Mouse (Mus musculus): ENCODE results near the gene Ddt.
"Not testable (repeated sequence)": the region's sequence is repeated elsewhere in the genome, so short reads cannot be mapped to it uniquely, and the experiment has no call there.

Ddt gene

DNA sequence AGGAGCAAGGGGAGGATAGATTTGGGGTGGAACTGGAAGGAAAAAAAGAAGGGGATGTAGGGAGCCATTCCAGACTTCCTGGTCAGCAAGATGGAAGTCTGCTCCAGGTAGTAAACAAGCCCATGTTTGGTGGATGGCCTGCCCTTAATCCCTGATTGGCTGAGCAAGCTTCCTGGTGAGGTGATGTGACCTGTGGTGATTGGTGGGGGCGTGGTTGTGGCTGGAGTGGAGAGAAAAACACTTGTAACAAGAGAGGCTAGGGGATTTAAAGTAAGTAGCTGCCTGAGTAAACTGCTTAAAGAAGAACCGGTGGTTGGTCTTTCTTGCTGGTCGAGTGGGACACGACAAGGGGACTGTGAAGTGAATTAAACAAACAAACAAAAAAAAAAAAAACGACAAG lies 5.5 kb downstream of the Ddt start:
- not testable (repeated sequence) for DNase-seq (ENCODE audit: low read depth)

- no peak for DNase-seq (ENCODE audit: low read depth)
Observed at GRCm38 (mm10) chr10:75766856-75767255, 6.4 kb downstream of the Ddt start.

DNA sequence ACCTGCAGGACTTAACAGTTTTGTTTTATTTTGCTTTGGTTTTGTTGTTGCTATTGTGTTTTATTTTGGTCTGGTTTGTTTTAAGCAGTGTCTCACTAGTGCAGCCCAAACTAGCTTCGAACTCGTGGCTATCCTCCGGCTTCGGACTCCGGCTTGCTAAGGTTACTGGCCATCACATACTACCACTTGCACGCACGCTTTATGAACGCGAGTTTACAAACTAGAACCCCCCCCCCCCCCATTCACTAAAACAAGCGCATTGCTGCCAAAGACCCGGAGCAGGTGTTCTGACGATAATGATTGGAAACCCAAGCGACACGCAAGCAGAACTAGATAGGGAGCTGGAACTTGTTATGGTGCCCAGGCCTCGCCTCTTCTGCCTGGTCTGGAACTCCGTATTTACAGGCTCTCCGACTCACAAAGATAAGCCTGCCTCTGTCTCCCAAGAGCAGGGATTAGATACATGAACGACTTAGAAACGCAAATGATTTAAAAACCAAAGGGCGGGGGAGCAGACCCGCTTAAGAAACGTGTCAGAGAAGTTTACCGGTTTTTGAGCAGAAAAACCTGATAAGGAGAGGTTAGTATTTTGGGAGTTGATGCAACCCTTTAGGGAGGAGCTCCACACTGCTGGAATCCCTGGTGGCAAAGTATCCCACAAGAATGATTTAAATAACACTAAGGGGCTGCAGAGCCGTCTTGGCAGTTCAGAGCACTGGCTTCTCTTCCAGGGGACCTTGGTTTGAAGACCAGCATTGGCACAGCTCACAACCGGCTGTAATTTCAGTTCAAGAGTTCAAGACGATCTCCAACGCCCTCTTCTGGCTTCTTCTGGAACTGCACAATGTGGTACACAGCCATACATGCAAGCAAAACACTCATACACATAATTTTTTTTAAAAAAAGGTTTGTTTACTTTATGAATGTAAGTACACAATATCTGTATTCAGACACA lies 8.4 kb downstream of the Ddt start:
- peak; percentile 97 for DNase-seq (ENCODE audit: low read depth)

GRCm38 (mm10) chr10:75763682-75764518 lies 9.3 kb downstream of the Ddt start, which contains the start of gene Cabin1:
Gene Cabin1 (minus strand): TSS chr10:75764341.
- DNase-seq (ENCODE audit: low read depth) = peak; percentile 97

- DNase-seq (ENCODE audit: low read depth) = no peak
Observed at GRCm38 (mm10) chr10:75762413-75762812, 10.8 kb downstream of the Ddt start.

GRCm38 (mm10) chr10:75760311-75760710 lies 12.9 kb downstream of the Ddt start:
- no peak for DNase-seq (ENCODE audit: low read depth)

DNA sequence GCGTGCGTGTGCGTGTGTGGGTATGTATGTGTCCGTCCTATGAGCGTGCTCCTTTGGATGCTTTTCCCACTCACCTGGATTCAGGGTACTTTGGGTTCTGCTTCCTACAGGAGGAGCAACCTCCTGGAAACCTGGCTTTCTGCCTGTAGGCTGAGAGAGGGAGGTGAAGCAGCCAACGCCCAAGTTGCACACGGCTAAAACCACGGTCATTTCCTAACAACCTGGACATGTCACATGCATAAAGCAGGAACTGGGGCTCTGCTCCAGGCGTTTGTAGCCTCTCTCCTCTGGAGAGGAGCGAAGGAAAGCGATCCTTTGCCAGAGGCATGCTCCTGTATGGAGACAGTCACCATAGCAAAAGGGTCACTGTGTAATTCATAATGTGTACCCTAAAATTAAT lies 16.5 kb downstream of the Ddt start:
- no peak for DNase-seq (ENCODE audit: low read depth)

DNA sequence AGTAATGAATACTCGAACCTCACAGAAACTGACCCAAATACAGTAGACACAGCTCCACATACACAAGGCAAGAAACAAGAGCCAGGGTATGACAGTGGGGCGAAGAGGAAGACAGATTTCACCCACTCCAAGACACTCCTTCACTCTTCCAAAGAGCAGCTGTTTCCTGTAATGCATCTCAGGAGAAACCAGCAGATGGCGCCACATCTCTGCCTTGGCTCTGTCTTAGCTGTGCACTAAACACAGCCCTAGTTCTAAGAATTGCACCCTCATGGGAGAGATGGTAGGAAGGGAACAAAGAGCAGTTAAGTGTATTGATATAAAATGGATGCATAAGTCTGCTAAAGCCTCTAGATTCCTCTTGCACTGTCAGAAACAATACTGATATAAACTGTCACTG lies 29.2 kb downstream of the Ddt start:
- DNase-seq (ENCODE audit: low read depth) = peak; percentile 56

GRCm38 (mm10) chr10:75743369-75743768 lies 29.8 kb downstream of the Ddt start:
- no peak for DNase-seq (ENCODE audit: low read depth)

- no peak for DNase-seq (ENCODE audit: low read depth)
Observed at GRCm38 (mm10) chr10:75740866-75741265, 32.3 kb downstream of the Ddt start.

GRCm38 (mm10) chr10:75725449-75725848 lies 47.8 kb downstream of the Ddt start:
- DNase-seq (ENCODE audit: low read depth) = no peak

All from c-Kit-positive CD71-negative TER-119-negative erythroid progenitor cells, embryonic 14.5 days (primary cell).